Mouse (Mus musculus): Measurements from ENCODE around the gene Krt25. TPM values are rescaled to one million over a fixed set of nuclear protein-coding genes. Genes with fewer than 3 reads are reported as not detected.

Gene Krt25
- polyA plus RNA-seq (2014; fragmentation: Nextera tagmentation; extraction: Ambion mirVana): 0.11 TPM in 1 of 2 replicates, not detected in the other

- no peaks in the 10 kb centered on the region for H3K9me3 ChIP-seq (ENCODE audit: control insufficient read depth, low read length)
- H3K4me2 ChIP-seq (ENCODE audit: low read length): no peak within 1 kb of the TSS
- no peaks in the 10 kb centered on the region for H3K36me3 ChIP-seq (ENCODE audit: control insufficient read depth, insufficient read depth, low read length)
- 94% methylated on average over 11 of the region's 11 CpGs for WGBS
- H3K9ac ChIP-seq (replicated peaks; ENCODE audit: low read length): no peak within 1 kb of the TSS
- no peaks in the 10 kb centered on the region for H3K4me1 ChIP-seq (ENCODE audit: control insufficient read depth, insufficient read depth, low read length)
- H3K4me3 ChIP-seq (replicated peaks; ENCODE audit: low read depth, low read length): no peak within 1 kb of the TSS
- ATAC-seq (ENCODE audit: low FRiP score, low TSS enrichment) (no peak), DNase-seq (no peak)
- H3K27ac ChIP-seq (replicated peaks; ENCODE audit: low read depth, low read length): no peak within 1 kb of the TSS
- H3K27me3 ChIP-seq (ENCODE audit: control insufficient read depth, insufficient read depth, low read length): no peaks in the 10 kb centered on the region
Observed at GRCm38 (mm10) chr11:99322851-99323250, at the start of gene Krt25. TSS of gene Krt25 (minus strand) at chr11:99322951.

DNA sequence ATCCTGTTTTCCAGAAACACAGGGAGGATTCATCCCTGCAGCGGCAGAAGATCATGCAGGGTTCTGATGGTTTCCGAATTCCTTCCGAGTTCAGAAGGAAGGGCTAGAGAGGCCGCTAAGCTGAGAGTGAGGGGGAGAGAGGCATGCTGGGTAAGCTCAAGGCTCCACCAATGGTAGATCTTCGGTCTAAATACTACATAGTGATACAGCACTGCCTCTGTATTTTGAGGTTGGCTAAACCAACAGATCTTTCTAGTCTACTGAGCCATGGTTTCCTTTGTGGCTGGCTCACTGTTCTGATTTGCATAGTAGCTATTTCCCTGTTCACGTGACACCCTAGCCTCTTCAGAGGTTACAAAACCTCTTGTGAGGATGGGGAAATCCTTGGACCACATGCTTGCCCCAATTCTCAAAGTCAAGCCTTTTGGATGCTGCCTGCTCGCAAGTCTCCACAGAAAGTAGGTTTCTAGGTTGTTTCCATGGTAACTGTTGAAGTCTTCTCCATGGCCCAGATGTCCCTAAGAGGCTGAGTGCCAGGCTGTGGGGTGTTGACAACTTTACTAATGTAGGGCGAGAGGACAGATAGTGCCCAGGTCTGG, 47.2 kb upstream of the Krt25 start:
- ATAC-seq (ENCODE audit: low FRiP score, low TSS enrichment): no peak
- no peak overlapping the region for H3K4me2 ChIP-seq (ENCODE audit: low read length)
- 86% methylated on average over 8 of the region's 8 CpGs for WGBS
- no peaks in the 10 kb centered on the region for H3K36me3 ChIP-seq (ENCODE audit: control insufficient read depth, insufficient read depth, low read length)
- H3K27ac ChIP-seq (replicated peaks; ENCODE audit: low read depth, low read length): no peak overlapping the region
- DNase-seq: peak; percentile 15
- no peaks in the 10 kb centered on the region for H3K4me1 ChIP-seq (ENCODE audit: control insufficient read depth, insufficient read depth, low read length)
- H3K9ac ChIP-seq (replicated peaks; ENCODE audit: low read length): no peak overlapping the region
- no peaks in the 10 kb centered on the region for H3K9me3 ChIP-seq (ENCODE audit: control insufficient read depth, low read length)
- no peaks in the 10 kb centered on the region for H3K27me3 ChIP-seq (ENCODE audit: control insufficient read depth, insufficient read depth, low read length)
- no peak overlapping the region for H3K4me3 ChIP-seq (replicated peaks; ENCODE audit: low read depth, low read length)

GRCm38 (mm10) chr11:99369229-99369628, 46.5 kb upstream of the Krt25 start:
- no peak overlapping the region for H3K4me2 ChIP-seq (ENCODE audit: low read length)
- peak; percentile 52 for DNase-seq
- H3K9ac ChIP-seq (replicated peaks; ENCODE audit: low read length): no peak overlapping the region
- H3K36me3 ChIP-seq (ENCODE audit: control insufficient read depth, insufficient read depth, low read length): no peaks in the 10 kb centered on the region
- ATAC-seq (ENCODE audit: low FRiP score, low TSS enrichment): no peak
- no peak overlapping the region for H3K27ac ChIP-seq (replicated peaks; ENCODE audit: low read depth, low read length)
- H3K27me3 ChIP-seq (ENCODE audit: control insufficient read depth, insufficient read depth, low read length): no peaks in the 10 kb centered on the region
- 11% methylated on average over 3 of the region's 3 CpGs for WGBS
- H3K9me3 ChIP-seq (ENCODE audit: control insufficient read depth, low read length): no peaks in the 10 kb centered on the region
- no peaks in the 10 kb centered on the region for H3K4me1 ChIP-seq (ENCODE audit: control insufficient read depth, insufficient read depth, low read length)
- no peak overlapping the region for H3K4me3 ChIP-seq (replicated peaks; ENCODE audit: low read depth, low read length)

DNA sequence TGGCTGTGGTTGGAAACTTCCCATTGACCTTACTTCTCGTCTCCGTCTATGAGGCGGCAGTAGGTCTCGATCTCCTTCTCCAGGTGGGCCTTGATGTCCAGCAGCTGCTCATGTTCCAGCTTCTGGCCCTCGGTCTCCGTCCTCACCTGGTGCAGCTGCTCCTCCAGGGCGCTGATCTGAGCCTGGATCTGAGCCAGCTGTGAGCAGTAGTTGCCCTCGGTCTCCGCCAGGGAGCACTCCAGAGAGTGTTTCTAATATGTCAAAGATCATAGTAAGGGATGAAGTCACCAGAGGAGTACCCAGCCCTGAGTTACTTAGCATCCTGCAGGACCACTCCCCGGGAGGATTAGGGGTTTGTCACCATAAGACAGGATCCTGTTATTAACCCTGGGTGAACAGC, 44.0 kb upstream of the Krt25 start:
- Histone ChIP-seq H3K27ac (replicated peaks; ENCODE audit: low read depth, low read length) (no peak overlapping the region), H3K27me3 (ENCODE audit: control insufficient read depth, insufficient read depth, low read length) (no peaks in the 10 kb centered on the region), H3K4me1 (ENCODE audit: control insufficient read depth, insufficient read depth, low read length) (no peaks in the 10 kb centered on the region), H3K9ac (replicated peaks; ENCODE audit: low read length) (no peak overlapping the region), H3K4me2 (ENCODE audit: low read length) (no peak overlapping the region), H3K36me3 (ENCODE audit: control insufficient read depth, insufficient read depth, low read length) (no peaks in the 10 kb centered on the region), H3K4me3 (replicated peaks; ENCODE audit: low read depth, low read length) (no peak overlapping the region), H3K9me3 (ENCODE audit: control insufficient read depth, low read length) (no peaks in the 10 kb centered on the region)
- DNase-seq: no peak
- ATAC-seq (ENCODE audit: low FRiP score, low TSS enrichment): no peak
- 51% methylated on average over 10 of the region's 10 CpGs for WGBS

- no peak overlapping the region for H3K4me3 ChIP-seq (replicated peaks; ENCODE audit: low read depth, low read length)
- H3K9me3 ChIP-seq (ENCODE audit: control insufficient read depth, low read length): no peaks in the 10 kb centered on the region
- peak; percentile 81 for DNase-seq
- no peaks in the 10 kb centered on the region for H3K27me3 ChIP-seq (ENCODE audit: control insufficient read depth, insufficient read depth, low read length)
- no peak overlapping the region for H3K9ac ChIP-seq (replicated peaks; ENCODE audit: low read length)
- ATAC-seq (ENCODE audit: low FRiP score, low TSS enrichment): no peak
- no peaks in the 10 kb centered on the region for H3K4me1 ChIP-seq (ENCODE audit: control insufficient read depth, insufficient read depth, low read length)
- 25% methylated on average over 9 of the region's 9 CpGs for WGBS
- H3K36me3 ChIP-seq (ENCODE audit: control insufficient read depth, insufficient read depth, low read length): no peaks in the 10 kb centered on the region
- no peak overlapping the region for H3K27ac ChIP-seq (replicated peaks; ENCODE audit: low read depth, low read length)
- H3K4me2 ChIP-seq (ENCODE audit: low read length): no peak overlapping the region
Observed at GRCm38 (mm10) chr11:99364412-99364811, 41.7 kb upstream of the Krt25 start.

DNA sequence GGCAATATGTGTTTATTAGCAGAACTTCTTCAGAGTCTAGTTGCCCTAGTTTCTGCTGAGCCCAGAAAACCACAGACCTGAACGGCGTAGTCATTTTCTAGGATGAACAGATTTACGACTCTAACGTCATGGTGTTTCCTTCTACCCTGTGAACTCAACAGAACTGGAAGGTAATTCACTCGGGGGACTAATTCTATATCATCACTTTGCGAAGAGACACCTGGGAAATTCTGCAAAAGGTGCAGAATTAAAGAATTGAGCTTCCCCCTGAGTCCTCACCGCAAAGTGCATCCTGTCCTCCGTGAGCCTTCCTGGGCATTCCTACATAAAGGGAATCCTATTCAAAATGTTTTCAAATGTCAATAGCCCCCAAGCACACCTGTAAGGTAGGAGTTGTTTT, 38.7 kb upstream of the Krt25 start:
- DNase-seq (no peak), ATAC-seq (ENCODE audit: low FRiP score, low TSS enrichment) (no peak)
- Histone ChIP-seq H3K27me3 (ENCODE audit: control insufficient read depth, insufficient read depth, low read length) (no peaks in the 10 kb centered on the region), H3K4me1 (ENCODE audit: control insufficient read depth, insufficient read depth, low read length) (no peaks in the 10 kb centered on the region), H3K9ac (replicated peaks; ENCODE audit: low read length) (no peak overlapping the region), H3K4me3 (replicated peaks; ENCODE audit: low read depth, low read length) (no peak overlapping the region), H3K36me3 (ENCODE audit: control insufficient read depth, insufficient read depth, low read length) (no peaks in the 10 kb centered on the region), H3K27ac (replicated peaks; ENCODE audit: low read depth, low read length) (no peak overlapping the region), H3K9me3 (ENCODE audit: control insufficient read depth, low read length) (no peaks in the 10 kb centered on the region), H3K4me2 (ENCODE audit: low read length) (no peak overlapping the region)
- 92% methylated on average over 8 of the region's 8 CpGs for WGBS

DNA sequence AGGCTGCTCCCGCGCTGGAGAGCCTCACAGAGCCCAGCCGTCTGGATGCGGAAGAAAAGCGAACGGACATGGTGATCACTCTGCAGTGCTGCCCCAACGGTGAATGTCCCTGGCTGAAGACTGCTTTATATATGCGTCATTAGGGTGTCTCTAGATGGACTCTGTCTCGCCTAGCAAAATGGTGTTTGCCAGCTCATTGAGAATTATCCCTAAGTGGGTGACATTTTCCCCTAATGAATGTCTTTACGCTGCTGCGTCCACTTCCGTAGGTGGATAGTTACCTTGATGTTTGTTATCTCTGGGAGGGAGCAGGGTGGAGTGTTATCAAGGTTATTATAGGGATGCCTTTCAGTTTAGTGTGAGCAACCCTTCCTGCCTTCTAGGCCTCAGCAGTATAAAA, 28.3 kb upstream of the Krt25 start, which contains the start of gene Krt27:
Gene Krt27, minus strand, starts transcription at position 101 of the 400 bp plus-strand sequence.
- 85% methylated on average over 12 of the region's 12 CpGs for WGBS
- no peak for DNase-seq

GRCm38 (mm10) chr11:99339299-99339847, 16.6 kb upstream of the Krt25 start:
- Histone ChIP-seq H3K4me1 (ENCODE audit: control insufficient read depth, insufficient read depth, low read length) (peaks cover 7% of the 10 kb centered on the region; the same call in 1 of the 2 replicates), H3K9me3 (ENCODE audit: control insufficient read depth, low read length) (no peaks in the 10 kb centered on the region), H3K4me2 (ENCODE audit: low read length) (no peak overlapping the region), H3K4me3 (replicated peaks; ENCODE audit: low read depth, low read length) (no peak overlapping the region), H3K36me3 (ENCODE audit: control insufficient read depth, insufficient read depth, low read length) (no peaks in the 10 kb centered on the region), H3K27ac (replicated peaks; ENCODE audit: low read depth, low read length) (no peak overlapping the region), H3K27me3 (ENCODE audit: control insufficient read depth, insufficient read depth, low read length) (no peaks in the 10 kb centered on the region), H3K9ac (replicated peaks; ENCODE audit: low read length) (no peak overlapping the region)
- peak; percentile 70 for DNase-seq
- ATAC-seq (ENCODE audit: low FRiP score, low TSS enrichment): no peak
- 11% methylated on average over 11 of the region's 11 CpGs for WGBS

More for the DNA sequence above, 28.3 kb upstream of the Krt25 start, which contains the start of gene Krt27:
- Histone ChIP-seq H3K36me3 (ENCODE audit: control insufficient read depth, insufficient read depth, low read length) (no peaks in the 10 kb centered on the region), H3K9me3 (ENCODE audit: control insufficient read depth, low read length) (no peaks in the 10 kb centered on the region), H3K27ac (replicated peaks; ENCODE audit: low read depth, low read length) (no peak within 1 kb of the TSS), H3K27me3 (ENCODE audit: control insufficient read depth, insufficient read depth, low read length) (no peaks in the 10 kb centered on the region), H3K9ac (replicated peaks; ENCODE audit: low read length) (no peak within 1 kb of the TSS), H3K4me1 (ENCODE audit: control insufficient read depth, insufficient read depth, low read length) (no peaks in the 10 kb centered on the region), H3K4me3 (replicated peaks; ENCODE audit: low read depth, low read length) (no peak within 1 kb of the TSS), H3K4me2 (ENCODE audit: low read length) (no peak within 1 kb of the TSS)
- ATAC-seq (ENCODE audit: low FRiP score, low TSS enrichment): no peak

GRCm38 (mm10) chr11:99337866-99338265, 15.1 kb upstream of the Krt25 start, which contains the start of gene Krt26:
TSS of gene Krt26 (minus strand) at chr11:99337966.
- Histone ChIP-seq H3K4me2 (ENCODE audit: low read length) (no peak within 1 kb of the TSS), H3K36me3 (ENCODE audit: control insufficient read depth, insufficient read depth, low read length) (no peaks in the 10 kb centered on the region), H3K27ac (replicated peaks; ENCODE audit: low read depth, low read length) (no peak within 1 kb of the TSS), H3K4me1 (ENCODE audit: control insufficient read depth, insufficient read depth, low read length) (peaks cover 15% of the 10 kb centered on the region), H3K9me3 (ENCODE audit: control insufficient read depth, low read length) (no peaks in the 10 kb centered on the region), H3K27me3 (ENCODE audit: control insufficient read depth, insufficient read depth, low read length) (no peaks in the 10 kb centered on the region), H3K4me3 (replicated peaks; ENCODE audit: low read depth, low read length) (no peak within 1 kb of the TSS), H3K9ac (replicated peaks; ENCODE audit: low read length) (no peak within 1 kb of the TSS)
- no peak for DNase-seq
- ATAC-seq (ENCODE audit: low FRiP score, low TSS enrichment): no peak
- WGBS: 86% methylated on average over 11 of the region's 11 CpGs

Data from midbrain, embryonic 14.5 days (tissue).